Mouse (Mus musculus) heart, postnatal 0 days (tissue): ENCODE data around the gene Fam19a5.

Source experiments
- CTCF ChIP-seq: IDR thresholded peaks from 2 replicates; pipeline ENCODE4 v1.5.1; 2016; ENCODE audit warnings: antibody characterized with exemption, control low read depth, low read depth
- EP300 ChIP-seq: IDR thresholded peaks from 2 replicates; pipeline ENCODE4 v1.6.1; 2016; ENCODE audit warnings: antibody characterized with exemption, low read depth

GRCm38 (mm10) chr15:87711790-87712189 lies 167.7 kb downstream of the Fam19a5 start:
- TF ChIP-seq EP300 (no peak), CTCF (no peak)
